Mouse (Mus musculus) megakaryocyte, adult 5-6 weeks (primary cell): Measurements from ENCODE around the gene Ttc7. TPM values are rescaled to one million over a fixed set of nuclear protein-coding genes. Genes with fewer than 3 reads are reported as not detected.

Experiments
- ATAC-seq: 2 replicates; pipeline ENCODE4 v1.8.0; 2016; ENCODE audit warnings: mild to moderate bottlenecking, inconsistent platforms; ENCODE audit not compliant: poor library complexity, severe bottlenecking
- total RNA-seq, 2 experiments: library from RNA; stranded (forward) in 1 of 2; stranded (reverse) in 1 of 2; fragments of 153-499, 151-499 nt in 1 of 2; fragments of 221-1000, 200-1000 nt in 1 of 2; gene quantifications; 2 replicates each; pipeline versions ENCODE4 v1.2.3 to v1.2.4; 2015 to 2017

The Ttc7 gene
- total RNA-seq, 2 experiments from 2014 or later = 78.8 to 94.0 TPM

DNA sequence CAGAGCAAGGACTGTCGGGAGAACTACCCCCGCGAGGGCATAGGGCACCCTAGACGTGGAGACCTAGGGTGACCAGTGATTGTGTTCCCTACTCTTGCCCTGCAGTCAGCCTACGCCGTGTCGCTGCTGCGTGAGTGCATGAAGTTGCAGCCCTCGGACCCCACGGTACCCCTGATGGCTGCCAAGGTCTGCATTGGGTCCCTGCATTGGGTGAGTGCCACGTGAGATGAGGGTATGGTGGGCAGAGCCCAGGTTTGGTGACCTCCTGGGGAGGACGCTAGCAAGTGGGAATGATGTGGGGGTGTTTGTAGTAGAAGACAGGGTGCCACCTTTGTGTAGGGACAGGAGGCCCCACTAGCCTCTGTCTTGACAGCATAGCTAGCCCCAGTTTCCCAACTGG, 51.5 kb downstream of the Ttc7 start:
- no peak for ATAC-seq

DNA sequence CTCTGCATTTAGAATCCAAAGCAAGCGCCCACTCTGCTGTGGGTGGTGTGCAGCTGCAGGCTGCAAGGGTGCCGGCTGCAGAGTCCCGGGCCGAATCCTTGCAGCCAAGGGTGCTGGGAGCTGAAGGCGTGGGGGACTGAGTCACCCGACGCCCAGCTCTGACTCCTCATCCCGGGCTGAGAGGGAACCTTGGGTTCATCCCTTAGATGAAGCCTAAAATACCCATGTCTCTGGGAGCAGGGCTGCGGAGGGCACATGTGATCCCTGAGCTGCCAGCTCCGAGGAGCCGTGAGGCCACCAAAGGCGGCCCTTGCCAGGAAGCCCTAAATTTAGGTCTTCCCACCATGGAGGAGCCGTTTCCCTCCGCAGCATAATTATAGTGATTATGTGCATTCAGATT, 52.5 kb downstream of the Ttc7 start:
- no peak for ATAC-seq

DNA sequence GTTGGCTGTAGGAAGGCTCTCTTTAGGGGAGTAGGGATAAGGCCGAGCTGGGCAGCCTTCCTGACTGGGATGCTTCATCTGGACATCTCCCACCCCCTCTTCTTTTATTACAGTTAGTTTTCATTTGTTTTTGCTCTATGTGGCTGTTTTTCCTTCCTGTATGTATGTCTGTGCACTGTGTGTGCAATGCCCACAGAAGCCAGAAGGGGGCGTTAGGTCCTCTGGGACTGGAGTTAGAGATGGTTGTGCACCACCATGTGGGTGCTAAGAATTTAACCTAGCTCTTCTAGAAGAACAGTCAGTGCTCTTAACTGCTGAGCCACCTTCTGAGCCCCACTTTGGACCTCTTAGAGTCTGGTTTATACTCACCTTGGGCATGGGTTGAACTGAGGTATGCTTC, 53.0 kb downstream of the Ttc7 start:
- ATAC-seq = no peak

DNA sequence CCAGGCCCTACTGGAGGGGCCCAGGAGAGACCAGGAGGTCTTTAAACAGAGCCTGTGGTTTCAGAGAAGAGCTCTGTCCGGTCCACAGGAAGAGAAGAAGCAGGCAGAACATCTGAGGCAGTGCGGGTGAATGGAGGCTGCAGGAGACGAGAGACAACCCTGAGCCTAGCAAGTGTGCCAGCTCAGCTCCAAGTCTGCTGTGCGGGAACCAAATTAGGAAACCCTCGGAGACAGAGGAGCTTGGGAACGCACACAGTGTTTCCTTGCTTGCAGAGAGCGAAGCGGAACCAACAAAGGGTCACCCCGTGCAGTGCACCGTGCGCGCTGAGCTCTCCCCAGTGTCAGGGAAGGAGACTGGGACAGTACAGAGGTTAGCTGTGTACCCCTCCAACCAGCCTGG, 54.2 kb downstream of the Ttc7 start:
- ATAC-seq = no peak

DNA sequence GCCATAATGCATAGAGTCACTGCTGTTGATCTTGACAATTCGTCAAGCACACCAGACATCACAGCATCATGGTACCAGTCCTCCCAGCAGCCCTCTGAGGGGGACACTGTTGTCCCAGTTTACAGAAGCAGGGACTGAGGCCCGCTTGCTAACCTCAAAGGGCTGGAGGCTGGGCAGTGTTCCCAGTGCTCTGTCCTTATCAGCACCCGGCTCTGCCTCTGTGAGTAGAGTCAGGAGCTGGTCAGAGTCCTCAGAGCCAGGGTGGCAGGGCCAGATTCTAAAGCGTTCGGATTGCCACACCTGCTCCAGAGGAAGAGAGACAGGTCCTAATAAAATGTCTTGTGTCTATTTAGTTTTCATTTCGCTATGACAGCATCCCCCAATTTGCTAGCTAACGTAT, 55.0 kb downstream of the Ttc7 start:
- no peak for ATAC-seq

DNA sequence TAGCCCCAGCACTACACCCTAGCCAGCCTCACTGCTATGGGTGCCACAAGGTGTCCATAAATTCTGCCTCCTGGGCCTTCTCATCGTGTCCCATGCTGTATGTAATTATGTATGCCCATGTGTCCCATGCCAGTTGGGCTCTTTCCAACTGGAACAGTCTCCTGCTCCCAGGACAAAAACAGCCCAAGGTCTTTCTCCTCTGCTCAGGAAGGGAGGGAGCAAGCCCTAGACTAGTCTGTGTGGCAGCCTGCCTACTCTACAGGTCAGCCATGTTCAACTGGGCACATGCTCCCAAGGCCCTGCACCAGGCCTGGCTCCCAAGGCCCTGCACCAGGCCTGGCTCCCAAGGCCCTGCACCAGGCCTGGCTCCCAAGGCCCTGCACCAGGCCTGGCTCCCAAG, 56.4 kb downstream of the Ttc7 start:
- ATAC-seq = no peak

DNA sequence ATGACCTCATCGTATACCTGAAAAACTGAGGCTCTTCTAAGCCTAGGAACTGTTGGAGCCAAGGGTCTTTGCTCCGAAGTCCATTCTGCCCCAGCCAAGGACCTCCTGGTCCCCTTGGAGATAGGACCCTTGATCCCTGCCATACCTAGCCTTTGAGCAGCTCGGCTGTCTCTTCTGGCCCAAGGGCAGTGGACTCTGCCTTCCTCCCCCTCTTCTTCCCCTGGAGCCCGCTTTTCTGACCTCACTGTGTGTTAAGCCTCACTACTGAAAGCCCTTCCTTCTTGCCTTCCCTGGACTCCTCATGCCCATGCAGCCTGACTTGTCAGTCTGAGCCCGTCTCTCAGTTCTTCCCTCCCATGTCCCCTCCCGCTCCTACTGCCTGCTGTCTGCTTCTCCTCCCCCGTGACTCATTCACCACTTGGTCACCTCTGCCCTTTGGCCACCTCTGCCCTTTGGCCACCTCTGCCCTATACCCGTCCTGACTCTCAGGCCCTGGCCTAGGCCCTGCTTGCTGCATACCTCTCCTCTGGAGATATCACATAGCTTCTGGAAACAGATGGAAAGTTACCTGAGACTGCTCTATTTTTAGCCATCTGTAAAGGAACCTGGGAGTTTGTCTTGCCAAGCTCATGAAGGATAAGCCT, 60.5 kb downstream of the Ttc7 start:
- no peak for ATAC-seq

DNA sequence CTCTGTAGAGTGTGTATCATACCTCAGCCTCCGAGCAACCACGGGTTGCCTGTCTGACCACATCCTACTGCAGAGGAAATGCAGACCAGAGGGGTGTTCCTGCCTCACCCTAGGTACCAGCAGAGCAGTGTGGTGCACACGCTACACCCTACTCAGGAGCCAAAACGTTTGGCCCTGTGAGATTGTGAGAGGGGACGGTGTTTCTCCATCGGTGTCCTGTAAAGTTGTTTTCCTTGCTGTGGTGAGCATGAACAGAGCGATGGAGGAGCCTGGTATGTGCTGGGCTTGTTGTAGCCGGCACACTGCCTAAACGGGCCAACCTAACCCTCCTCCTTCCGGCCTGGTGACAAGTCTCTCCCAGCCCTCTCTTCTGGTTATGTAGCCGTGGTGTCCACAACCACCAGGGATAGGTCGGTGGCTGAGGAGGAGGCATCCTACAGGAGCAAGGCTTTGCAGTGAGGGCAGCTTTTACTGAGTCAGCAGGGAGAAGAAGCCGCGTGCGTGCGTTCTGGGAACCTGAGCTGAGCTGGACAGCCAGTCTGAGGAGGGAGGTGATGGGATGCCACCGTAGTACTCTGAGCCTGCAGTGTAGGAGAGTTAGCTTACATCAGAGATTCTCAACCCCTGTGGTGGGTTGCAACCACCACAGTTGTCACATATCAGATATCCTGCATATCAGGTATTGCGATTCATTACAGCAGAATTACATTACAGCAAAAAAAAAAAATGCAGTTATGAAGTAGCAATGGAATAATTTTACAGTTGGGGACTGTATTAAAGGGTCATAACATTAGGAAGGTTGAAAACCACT, 62.0 kb downstream of the Ttc7 start:
- ATAC-seq = peak; percentile 75

DNA sequence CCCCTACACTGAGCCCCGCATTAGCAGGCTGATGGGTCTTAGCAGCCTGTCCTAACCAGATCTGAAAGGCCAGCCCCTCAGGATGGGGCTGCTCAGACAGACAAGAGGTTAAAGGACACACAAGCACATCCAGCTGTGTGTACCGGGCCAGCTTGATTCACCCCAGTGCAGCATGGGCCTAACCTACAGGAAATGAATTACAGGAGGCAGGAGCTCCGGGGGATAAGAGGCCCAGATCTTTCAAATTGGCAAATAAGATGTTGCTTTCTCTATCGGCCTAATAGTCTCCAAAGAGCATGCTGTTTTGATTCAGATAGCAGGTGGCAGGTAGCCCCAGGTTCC, 62.5 kb downstream of the Ttc7 start:
- no peak for ATAC-seq

DNA sequence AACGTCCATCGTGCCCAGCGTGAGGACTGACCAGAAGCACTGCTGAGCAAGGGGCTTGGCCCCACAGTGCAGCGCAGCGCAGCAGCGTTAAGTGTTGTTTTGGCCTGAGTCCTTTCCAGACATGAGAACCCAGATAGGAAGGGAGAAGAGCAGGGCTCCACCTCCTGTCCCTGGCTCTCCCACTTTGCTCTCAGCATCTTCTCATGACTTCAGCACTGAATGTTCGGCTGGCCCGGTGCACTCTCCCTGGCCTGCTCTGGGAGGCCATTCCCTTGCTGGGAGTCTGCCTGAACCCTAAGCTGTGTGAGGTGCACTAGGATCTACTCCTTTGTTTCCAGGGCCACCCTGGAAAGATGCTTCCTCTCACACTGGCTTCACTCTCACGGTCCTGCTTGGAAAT, 65.7 kb downstream of the Ttc7 start:
- ATAC-seq = no peak

DNA sequence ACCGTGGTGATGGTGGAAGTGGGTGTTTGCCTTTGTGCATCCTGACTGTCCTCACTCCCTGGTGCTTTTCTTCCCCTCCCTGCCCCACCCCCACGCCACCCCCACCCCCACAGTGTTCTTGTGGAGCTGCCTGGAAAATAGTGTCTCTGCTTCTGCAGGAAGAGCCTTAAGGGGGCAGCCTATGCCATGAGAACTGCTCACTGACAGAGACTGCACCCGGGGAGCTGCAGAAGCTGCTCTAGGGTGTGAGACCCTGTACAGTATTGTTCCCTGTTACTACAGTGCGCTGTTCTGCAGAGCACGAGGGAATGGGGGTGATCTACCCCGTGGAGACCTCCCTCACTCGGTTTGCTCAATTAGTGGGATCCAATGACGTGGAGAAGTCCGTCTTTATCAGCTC, 66.4 kb downstream of the Ttc7 start:
- no peak for ATAC-seq

DNA sequence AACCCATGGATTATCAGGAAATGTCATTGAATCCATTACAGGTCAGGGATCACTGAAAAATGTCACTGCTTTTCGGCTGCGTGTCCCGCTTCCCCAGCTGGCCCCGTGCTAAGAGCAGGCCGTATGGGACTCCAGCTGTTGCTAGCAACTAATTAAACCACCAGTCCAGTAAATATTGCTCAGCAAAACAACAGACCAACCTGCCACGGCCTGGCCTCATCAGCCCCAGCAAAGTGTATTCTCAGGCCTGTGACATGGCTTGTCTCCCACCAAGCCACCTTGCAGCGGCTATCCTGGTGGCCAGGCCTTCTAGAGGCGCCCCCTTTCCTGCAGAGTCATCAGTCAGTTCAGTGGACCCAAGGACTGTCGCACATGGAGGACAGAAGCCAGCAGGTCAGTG, 66.9 kb downstream of the Ttc7 start:
- no peak for ATAC-seq

DNA sequence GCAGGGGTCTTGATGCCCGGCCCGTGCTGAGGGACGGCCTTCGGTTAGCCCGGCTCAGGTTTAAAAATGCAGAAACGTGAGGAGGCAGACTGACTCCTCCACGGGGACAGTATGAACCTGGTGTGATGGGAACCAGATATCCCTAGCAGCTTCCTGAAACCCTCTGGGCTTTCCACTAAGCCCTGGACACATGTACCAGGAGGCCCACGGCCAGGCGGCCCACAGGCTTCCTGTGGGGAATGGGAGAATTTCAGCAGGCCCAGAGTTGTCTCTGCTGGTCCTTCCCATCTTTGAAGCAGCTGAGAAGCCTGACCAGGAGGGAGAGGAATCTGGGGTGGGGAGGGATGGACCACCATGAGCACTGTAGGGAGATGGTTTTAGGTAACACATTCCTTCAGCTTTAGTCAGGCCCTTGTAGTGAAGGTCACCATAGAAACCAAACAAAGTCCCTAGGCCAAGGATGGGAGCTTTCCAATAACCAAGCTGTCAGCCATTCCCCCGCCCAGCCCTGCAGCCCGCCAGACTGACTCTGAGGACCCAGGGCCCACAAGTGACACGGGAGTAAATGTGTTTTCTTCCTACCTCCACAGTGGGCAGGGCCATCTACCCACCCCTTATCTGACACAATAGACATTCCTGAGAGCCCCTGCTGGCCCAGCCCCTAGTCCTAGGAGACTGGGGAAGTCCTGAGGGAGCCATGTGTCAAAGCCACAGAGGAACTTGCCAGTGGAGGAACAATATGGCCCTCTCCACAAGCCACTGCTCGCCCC, 68.0 kb downstream of the Ttc7 start:
- no peak for ATAC-seq

DNA sequence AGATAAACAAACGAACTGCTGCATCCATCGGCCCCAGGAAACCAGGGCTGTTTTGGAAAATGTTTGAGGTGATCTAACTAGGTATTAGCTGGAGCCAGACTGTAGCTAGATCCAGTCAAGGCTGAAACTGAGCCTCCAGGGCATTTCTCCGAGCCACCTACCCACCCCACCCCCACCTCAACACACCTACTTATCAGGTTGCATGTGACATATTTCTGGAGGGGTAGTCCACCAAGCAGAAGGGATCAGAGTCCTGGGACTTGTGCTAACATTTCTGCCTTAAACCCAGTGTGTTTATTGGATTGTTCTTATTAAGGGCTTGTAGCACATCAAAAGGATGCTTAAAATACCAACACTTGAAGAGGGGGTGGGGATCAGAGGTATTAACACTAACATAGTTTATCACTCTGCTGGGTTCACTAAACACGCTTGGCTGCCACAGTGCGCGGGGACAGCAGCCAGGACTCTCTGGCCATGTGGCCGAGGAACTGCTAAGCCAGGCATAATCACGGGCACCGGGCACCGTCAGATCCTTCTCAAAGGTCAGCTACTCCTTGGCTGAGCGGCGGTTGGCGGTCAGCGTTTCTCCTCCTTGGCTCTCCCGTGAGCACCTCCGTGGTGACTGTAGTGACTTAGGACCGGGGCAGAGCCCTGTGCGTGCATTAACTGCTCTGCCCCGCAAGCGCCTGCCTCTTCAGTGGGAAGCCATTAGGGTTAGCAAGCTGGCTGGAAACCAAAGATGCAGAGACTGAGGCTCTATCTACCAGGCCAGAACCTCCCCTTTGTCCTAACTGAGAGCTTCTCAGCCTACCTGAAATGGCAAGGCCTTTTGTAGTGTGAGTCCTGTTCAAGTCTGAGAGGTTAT, 68.8 kb downstream of the Ttc7 start:
- no peak for ATAC-seq

DNA sequence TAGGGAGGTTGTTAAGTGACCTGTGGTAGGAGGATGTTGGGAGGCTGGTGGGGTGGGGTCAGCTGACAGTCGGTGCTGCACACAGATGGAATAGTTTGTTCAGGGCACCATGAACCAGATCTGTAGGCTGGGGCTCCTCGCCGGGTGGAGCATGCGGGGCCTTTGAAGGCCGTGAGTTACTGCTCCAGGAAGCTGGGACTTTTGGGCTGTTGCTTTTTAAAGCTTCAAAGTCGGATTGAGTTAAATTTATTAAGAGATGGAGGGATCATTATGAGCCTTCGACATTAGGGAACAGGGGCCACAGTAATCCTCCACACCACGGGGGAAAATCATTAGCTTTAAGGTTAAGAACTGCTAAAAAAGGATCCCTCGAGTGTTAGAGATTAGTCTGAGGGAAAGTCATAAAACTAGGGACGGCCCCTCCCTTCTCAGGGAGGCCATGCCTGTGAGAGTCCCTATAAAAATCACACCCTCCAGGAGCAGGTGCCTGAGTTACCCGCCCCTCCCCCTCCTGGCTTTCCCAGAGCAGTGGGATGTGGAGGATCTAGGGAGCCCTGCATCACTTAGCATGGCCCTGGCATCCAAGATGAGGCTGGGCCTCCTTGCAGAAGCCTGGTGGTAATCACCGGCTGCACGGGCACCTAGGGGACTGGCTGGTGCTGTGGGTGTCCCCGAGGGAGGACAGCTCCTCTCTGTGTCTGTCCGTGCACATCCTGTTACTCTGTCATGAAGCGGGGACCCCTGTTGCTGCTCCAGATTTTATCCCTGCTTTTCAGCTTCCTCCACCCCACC, 69.6 kb downstream of the Ttc7 start:
- no peak for ATAC-seq

DNA sequence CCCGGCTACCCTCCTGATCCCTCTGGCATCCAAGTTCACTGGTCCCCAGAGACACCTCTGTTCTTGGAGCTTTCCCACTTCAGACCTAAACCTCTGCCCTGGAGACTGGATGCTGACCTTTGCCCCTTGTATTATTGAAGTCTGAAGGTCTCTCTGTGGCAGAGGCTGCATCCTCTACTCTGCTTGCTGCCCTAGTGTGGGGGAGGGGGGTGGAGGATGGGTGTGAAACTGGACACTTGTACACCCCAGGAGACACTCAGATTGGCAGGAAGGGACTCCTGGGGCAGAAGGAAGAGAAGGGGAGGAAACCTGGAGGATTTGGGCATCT, 70.2 kb downstream of the Ttc7 start:
- ATAC-seq = no peak

DNA sequence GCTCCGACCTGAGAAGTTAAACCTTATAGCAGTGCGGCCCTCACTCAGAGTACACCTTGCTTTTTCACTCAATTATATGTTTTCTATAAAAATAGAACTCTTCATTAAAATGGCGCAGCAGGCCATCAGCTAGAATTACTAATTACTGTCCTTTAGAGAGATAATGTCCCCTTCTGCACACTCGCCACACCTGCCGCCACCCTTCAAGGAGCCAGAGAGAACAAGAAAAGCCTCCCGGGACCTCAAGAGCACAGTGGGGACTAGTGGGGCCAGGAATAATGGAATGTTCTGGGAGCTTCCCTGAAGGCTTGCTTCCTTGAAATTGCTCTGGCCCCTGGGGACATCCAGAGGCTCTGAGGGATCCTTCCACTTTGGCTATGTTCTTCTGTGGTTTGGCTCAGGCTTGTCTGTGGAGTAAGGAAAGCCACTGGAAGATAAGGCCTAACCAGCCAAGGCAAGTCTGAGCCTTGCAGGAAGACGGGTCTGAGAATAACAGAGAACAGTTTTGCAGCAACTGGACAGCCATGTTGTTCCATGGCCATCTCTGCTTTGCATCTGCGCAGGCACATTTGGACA, 71.1 kb downstream of the Ttc7 start:
- no peak for ATAC-seq

DNA sequence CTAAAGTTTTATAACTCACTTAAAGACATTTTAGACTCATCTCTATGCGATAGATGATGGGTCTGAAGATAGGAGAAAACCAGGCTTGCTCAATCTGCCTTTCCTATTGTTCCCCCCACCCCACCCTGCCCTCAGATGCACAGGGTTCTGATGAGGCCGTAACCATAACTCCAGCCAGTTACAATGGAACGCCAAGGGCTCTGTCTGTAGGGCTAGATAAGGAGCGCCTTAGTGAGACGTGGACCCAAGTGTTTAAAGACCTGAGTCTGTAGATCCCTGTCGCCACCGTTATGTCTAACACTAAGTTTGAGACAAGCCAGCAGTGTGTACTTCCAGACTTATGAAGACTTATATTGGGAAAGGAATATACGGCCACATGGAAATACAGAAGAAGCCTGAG, 72.8 kb downstream of the Ttc7 start:
- no peak for ATAC-seq

DNA sequence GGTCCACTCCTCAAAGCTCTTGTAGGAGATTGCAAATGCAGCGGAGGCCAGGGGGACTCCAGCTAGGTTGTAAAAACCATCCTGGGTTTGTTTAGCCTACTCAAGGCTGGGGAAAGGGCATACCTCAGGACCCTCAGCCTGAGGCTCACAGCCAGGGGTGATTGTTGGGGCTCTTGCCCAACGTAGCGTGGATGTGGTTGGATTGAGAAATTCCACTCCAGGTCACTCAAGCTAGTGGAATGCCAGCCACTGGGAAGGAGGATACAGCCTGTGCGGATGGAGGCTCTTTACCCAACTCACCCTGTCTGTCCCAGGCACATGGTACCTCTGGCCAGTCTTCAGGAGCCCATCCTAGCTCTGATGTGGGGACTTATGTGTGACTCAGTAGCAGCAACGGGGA, 73.6 kb downstream of the Ttc7 start:
- ATAC-seq = no peak

DNA sequence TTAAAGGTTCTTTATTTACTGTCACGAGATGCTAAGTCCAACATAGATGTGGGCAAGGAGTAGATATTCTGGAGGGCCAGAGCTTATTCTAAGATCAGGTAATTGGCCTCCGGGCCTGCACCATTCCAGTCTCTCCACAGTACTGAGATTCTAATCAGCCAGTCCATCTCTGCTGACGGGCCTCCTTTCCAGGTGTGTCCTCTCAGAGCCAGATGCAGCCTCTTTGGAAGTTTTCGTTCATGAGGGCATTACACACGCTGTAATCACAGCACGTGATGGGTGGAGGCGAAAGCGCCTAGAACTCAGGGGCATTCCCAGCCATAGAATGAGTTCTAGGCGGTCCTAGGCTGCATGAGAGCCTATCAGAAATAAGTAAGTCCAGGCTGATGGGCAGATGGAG, 74.8 kb downstream of the Ttc7 start:
- no peak for ATAC-seq
